Mouse (Mus musculus) spleen, adult 2 months (tissue): ENCODE measurements around the gene Mknk1. TPM values are rescaled to one million over a fixed set of nuclear protein-coding genes. Genes with fewer than 3 reads are reported as not detected.

Experiments
- DNase-seq, 2 experiments: peaks; one replicate each; pipeline versions ENCODE4 v3.0.0 to v3.0.0-alpha.2; 2012 to 2021; ENCODE audit warnings: low spot score in 2 of 2, low read depth in 1 of 2
- H3K27ac ChIP-seq: fragments of 200-500 bp; 2 replicates; pipeline ENCODE4 v1.5.1; 2012; ENCODE audit warnings: low read length, inconsistent platforms; ENCODE audit not compliant: insufficient read depth
- H3K27me3 ChIP-seq: fragments of 200-500 bp; 2 replicates; pipeline ENCODE4 v1.6.1; 2012; ENCODE audit warnings: mild to moderate bottlenecking, moderate library complexity, low read length, inconsistent platforms; ENCODE audit not compliant: control insufficient read depth, insufficient read depth
- H3K36me3 ChIP-seq: fragments of 200-500 bp; 2 replicates; pipeline ENCODE4 v1.6.1; 2012; ENCODE audit warnings: mild to moderate bottlenecking, low read length, inconsistent platforms; ENCODE audit not compliant: control insufficient read depth, insufficient read depth
- H3K4me1 ChIP-seq: fragments of 200-500 bp; 2 replicates; pipeline ENCODE4 v1.6.1; 2011; ENCODE audit warnings: inconsistent platforms; ENCODE audit not compliant: control insufficient read depth, insufficient read depth, insufficient read length
- H3K4me3 ChIP-seq: fragments of 200-500 bp; 2 replicates; pipeline ENCODE4 v1.5.1; 2011; ENCODE audit warnings: mild to moderate bottlenecking, inconsistent platforms; ENCODE audit not compliant: insufficient read depth, insufficient read length; ENCODE audit errors: extremely low read depth
- CTCF ChIP-seq: fragments of 200-500 bp; IDR thresholded peaks from 2 replicates; pipeline ENCODE4 v1.5.1; 2011; ENCODE audit warnings: mild to moderate bottlenecking, inconsistent platforms; ENCODE audit not compliant: insufficient read depth, insufficient read length, insufficient replicate concordance; ENCODE audit errors: extremely low read depth
- POLR2A ChIP-seq: fragments of 200-500 bp; IDR thresholded peaks from 2 replicates; pipeline ENCODE4 v1.6.1; 2011; ENCODE audit warnings: low read depth, low read length, inconsistent platforms
- WGBS: fragments of 180-500 bp; shearing (Covaris S2); methylation state at CpG from one replicate; pipeline ENCODE4 v1.1.7; 2018; 5-methylcytosine and 5-hydroxymethylcytosine counted together
- polyA plus RNA-seq: library from polyadenylated mRNA; depleted of rRNA; stranded (reverse); fragments of >200 nt; gene quantifications from 2 replicates; pipeline ENCODE4 v1.2.3, GENCODE M21; 2012; rRNA removed

Gene Mknk1
- 68.2 and 69.2 TPM in 2 replicates for polyA plus RNA-seq

DNA sequence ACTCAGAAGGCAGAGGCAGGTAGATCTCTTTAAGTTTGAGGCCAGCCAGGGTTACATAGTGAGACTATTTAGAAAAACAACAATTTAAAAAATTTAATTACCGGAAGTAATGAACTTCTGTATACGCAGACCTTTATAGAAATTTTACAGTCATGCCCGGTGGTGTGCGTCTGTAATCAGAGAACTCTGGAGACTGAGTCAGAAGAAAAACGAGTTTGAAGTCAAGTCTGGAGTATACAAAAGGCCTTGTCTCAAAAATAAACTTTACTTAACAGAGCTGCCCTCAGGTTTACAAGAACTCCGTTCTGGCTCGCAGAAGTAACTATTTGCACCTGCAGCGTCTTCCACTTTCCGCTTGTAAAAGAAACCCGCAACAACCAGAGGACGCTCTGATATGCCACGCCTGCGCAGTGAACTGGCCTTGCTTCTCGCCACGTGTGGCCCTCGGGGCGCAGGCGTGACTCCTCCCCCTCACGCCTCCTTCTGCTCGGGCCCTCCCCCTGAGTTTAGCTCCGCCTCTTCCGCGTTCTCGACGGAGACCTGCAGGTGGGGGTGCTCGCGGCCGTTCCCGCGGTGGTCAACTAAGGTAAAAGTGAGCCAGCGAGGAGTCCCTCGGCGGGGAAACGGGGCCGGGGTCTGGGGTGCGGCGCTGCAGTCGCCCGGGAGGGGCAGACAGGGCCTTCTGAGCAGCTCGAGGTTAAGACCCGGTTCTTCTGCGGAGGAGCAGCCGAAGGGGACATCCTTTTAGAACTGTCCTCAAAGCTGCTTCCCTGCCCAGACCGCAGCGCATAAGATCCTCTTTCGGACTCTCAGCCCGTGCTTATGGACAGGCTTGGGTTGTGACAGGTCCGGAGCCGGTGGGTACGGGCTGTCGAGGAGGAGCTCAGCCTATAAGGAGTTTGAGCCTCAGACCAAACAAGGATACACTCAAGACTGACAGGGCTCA is at the start of gene Mknk1:
Gene Mknk1, plus strand, starts transcription at position 503 of the 946 bp plus-strand sequence.
- Histone ChIP-seq H3K27me3 (no peaks in the 10 kb centered on the region), H3K27ac (peak within 1 kb of the TSS; percentile 73), H3K4me1 (peaks cover 5% of the 10 kb centered on the region; the same call in 1 of the 2 replicates), H3K4me3 (peak within 1 kb of the TSS; percentile 78), H3K36me3 (peaks cover 6% of the 10 kb centered on the region)
- under 1% methylated on average over 51 of the region's 51 CpGs for WGBS
- TF ChIP-seq POLR2A: no peak
- TF ChIP-seq CTCF: no peak
- peak; percentile 93 to 94 for DNase-seq

- TF ChIP-seq CTCF (no peak), POLR2A (no peak)
- no peaks in the 10 kb centered on the region for H3K27me3 ChIP-seq
- DNase-seq: no peak
- WGBS: 90% methylated on average over 3 of the region's 3 CpGs
- H3K36me3 ChIP-seq: peaks cover 19% of the 10 kb centered on the region
- H3K27ac ChIP-seq: no peak overlapping the region
- no peaks in the 10 kb centered on the region for H3K4me1 ChIP-seq
- H3K4me3 ChIP-seq: no peak overlapping the region
Observed at GRCm38 (mm10) chr4:115790864-115791263, 48.1 kb upstream of the Mknk1 start.

GRCm38 (mm10) chr4:115795360-115795759 is 43.6 kb upstream of the Mknk1 start:
- Histone ChIP-seq H3K27me3 (no peaks in the 10 kb centered on the region), H3K36me3 (peaks cover 31% of the 10 kb centered on the region), H3K4me1 (no peaks in the 10 kb centered on the region), H3K27ac (no peak overlapping the region), H3K4me3 (no peak overlapping the region)
- no peak for TF ChIP-seq CTCF
- no peak for TF ChIP-seq POLR2A
- 87% methylated on average over 3 of the region's 3 CpGs for WGBS
- DNase-seq: no peak

- Histone ChIP-seq H3K4me3 (no peak overlapping the region), H3K4me1 (no peaks in the 10 kb centered on the region), H3K27ac (no peak overlapping the region), H3K36me3 (peaks cover 28% of the 10 kb centered on the region), H3K27me3 (no peaks in the 10 kb centered on the region)
- TF ChIP-seq CTCF (no peak), POLR2A (no peak)
- WGBS: 94% methylated on average over 3 of the region's 3 CpGs
- DNase-seq: no peak
Observed at GRCm38 (mm10) chr4:115799981-115800380, 39.0 kb upstream of the Mknk1 start.

GRCm38 (mm10) chr4:115812326-115812725 is 26.7 kb upstream of the Mknk1 start:
- 91% methylated on average over 4 of the region's 4 CpGs for WGBS
- Histone ChIP-seq H3K4me3 (no peak overlapping the region), H3K27ac (no peak overlapping the region), H3K36me3 (peaks cover 2% of the 10 kb centered on the region; the same call in 1 of the 2 replicates), H3K27me3 (no peaks in the 10 kb centered on the region), H3K4me1 (no peaks in the 10 kb centered on the region)
- no peak for TF ChIP-seq CTCF
- TF ChIP-seq POLR2A: no peak
- DNase-seq: no peak

DNA sequence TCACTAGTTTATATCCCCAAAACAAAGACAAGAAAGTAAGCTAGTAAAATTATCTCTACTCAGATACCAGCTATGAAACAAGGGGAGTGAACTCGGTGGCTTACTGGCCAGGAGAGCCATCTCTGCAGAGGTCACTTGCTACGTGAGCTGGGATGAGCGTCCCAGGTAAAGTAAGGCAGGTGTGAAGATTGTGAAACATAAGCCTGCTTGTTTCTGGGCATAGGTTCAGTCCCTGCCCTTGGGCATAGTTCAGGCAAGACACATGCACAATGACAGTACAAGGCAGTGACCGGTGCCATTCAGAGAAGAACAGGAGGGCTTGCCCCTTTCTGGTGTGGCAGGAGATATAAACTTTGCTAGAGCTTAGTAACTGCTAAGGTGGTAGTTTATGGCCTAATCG is 23.4 kb upstream of the Mknk1 start:
- Histone ChIP-seq H3K4me3 (no peak overlapping the region), H3K36me3 (peaks cover 2% of the 10 kb centered on the region; the same call in 1 of the 2 replicates), H3K27me3 (no peaks in the 10 kb centered on the region), H3K4me1 (no peaks in the 10 kb centered on the region), H3K27ac (no peak overlapping the region)
- 94% methylated on average over 5 of the region's 5 CpGs for WGBS
- no peak for TF ChIP-seq CTCF
- TF ChIP-seq POLR2A: no peak
- no peak for DNase-seq

GRCm38 (mm10) chr4:115820199-115820598 is 18.8 kb upstream of the Mknk1 start:
- Histone ChIP-seq H3K27me3 (no peaks in the 10 kb centered on the region), H3K27ac (no peak overlapping the region), H3K36me3 (no peaks in the 10 kb centered on the region), H3K4me1 (no peaks in the 10 kb centered on the region; the same call in 1 of the 2 replicates), H3K4me3 (no peak overlapping the region)
- no peak for DNase-seq
- no peak for TF ChIP-seq POLR2A
- no peak for TF ChIP-seq CTCF
- WGBS: 81% methylated on average over 3 of the region's 3 CpGs
